Mouse (Mus musculus): ENCODE measurements around the gene Plekhm1.

- TF ChIP-seq CTCF (IDR thresholded peaks at IDR 0.05; ENCODE audit: low read depth) (no peak), EP300 (IDR thresholded peaks at IDR 0.05; ENCODE audit: low read depth) (no peak)
Observed at GRCm38 (mm10) chr11:103365530-103365929, 47.0 kb downstream of the Plekhm1 start.

Measured in liver, postnatal 0 days (tissue).